Mouse (Mus musculus) duodenum, adult 2 months (tissue): Measurements from ENCODE around the gene Sgsm3. TPM values are rescaled to one million over a fixed set of nuclear protein-coding genes. Genes with fewer than 3 reads are reported as not detected.

Experiments used
- polyA plus RNA-seq: library from polyadenylated mRNA; depleted of rRNA; stranded (reverse); fragments of >200 nt; gene quantifications from 2 replicates; pipeline ENCODE4 v1.2.3, GENCODE M21; 2012; ENCODE audit warnings: low replicate concordance; rRNA removed

The Sgsm3 gene
- 16.5 and 37.9 TPM in 2 replicates for polyA plus RNA-seq

GRCm38 (mm10) chr15:80977620-80978334 lies at the start of gene Sgsm3:
Gene Sgsm3 (plus strand): TSS chr15:80977765.

GRCm38 (mm10) chr15:80948145-80949135 lies 29.1 kb upstream of the Sgsm3 start, which contains the start of gene Adsl:
Gene Adsl (plus strand): TSS chr15:80948490.

Other genes with a start within 250 kb of the Sgsm3 start
- gene Adsl, start 29.3 kb upstream of the Sgsm3 start, polyA plus RNA-seq, result 15.4 and 34.3 TPM in 2 replicates
- 26.8 and 29.2 TPM in 2 replicates for gene Mrtfa, start 213.0 kb downstream of the Sgsm3 start, polyA plus RNA-seq